Mouse (Mus musculus) embryonic fibroblast, embryonic 13.5 days (primary cell): ENCODE data around the gene Col25a1. TPM values are rescaled to one million over a fixed set of nuclear protein-coding genes. Genes with fewer than 3 reads are reported as not detected.

Experiments
- H3K27ac ChIP-seq: 2 replicates; pipeline ENCODE4 v1.5.1; 2012; ENCODE audit warnings: low read length, control low read depth, inconsistent platforms; ENCODE audit not compliant: insufficient read depth
- H3K4me1 ChIP-seq: 2 replicates; pipeline ENCODE4 v1.6.1; 2011; ENCODE audit warnings: low read length; ENCODE audit not compliant: control insufficient read depth, insufficient read depth
- H3K4me3 ChIP-seq: 2 replicates; pipeline ENCODE4 v1.5.1; 2011; ENCODE audit warnings: mild to moderate bottlenecking, control low read depth, low read length; ENCODE audit not compliant: insufficient read depth
- CTCF ChIP-seq: IDR thresholded peaks from 2 replicates; pipeline ENCODE4 v1.5.1; 2011; ENCODE audit warnings: mild to moderate bottlenecking, control low read depth, low read length, moderate library complexity, borderline replicate concordance; ENCODE audit not compliant: insufficient read depth
- POLR2A ChIP-seq: IDR thresholded peaks from 2 replicates; pipeline ENCODE4 v1.6.1; 2011; ENCODE audit warnings: low read depth, mild to moderate bottlenecking, control low read depth, low read length, moderate library complexity
- polyA plus RNA-seq: library from polyadenylated mRNA; stranded (reverse); fragments of >200 nt; gene quantifications from 2 replicates; pipeline ENCODE4 v1.2.4, GENCODE M21; 2011; ENCODE audit warnings: low read depth; ENCODE audit not compliant: missing spikeins, insufficient read length

The Col25a1 gene
- polyA plus RNA-seq, 1 experiment, result 5.0 TPM

DNA sequence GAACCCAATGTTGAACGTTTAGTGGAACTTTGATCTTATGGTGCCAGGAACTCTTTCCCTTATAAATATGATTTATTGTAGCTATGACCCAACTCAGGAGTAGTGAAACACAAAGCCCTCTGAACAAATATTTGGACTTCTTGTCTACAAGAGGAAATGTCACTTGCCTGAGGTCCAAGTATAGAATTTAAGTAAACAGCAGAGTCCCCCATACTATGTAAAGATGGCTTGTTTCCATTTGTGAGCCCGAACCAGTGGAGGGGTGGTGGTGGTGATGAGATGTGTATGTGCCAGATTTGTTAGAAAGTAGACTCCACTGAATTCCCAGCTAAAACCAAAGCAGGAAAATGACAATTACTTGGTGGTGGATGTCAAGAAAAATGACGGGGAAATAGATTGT is 169.2 kb downstream of the Col25a1 start:
- TF ChIP-seq CTCF, result no peak
- TF ChIP-seq POLR2A, result no peak
- H3K27ac ChIP-seq, result no peak overlapping the region
- H3K4me3 ChIP-seq, result no peak overlapping the region
- no peaks in the 10 kb centered on the region for H3K4me1 ChIP-seq

DNA sequence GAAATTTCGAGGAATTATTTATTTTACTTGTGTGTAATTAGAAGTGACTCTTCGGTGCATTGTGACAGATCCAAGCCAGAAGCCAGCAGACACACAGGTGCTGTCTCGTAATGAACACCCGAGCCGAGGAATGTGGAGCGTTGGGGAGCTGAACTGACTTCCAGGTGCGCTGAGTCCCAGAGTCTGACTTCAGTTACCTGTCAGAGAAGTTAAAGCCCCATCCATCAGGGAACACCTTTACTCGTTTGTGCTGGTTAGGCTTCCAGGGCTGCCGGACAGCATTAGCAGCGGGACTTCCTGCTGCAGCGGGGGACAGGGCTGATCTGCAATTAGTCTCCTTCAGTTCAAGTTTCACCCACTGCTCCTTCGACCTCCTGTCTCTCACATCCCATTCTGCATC is 172.3 kb downstream of the Col25a1 start:
- Histone ChIP-seq H3K4me3 (no peak overlapping the region), H3K4me1 (no peaks in the 10 kb centered on the region), H3K27ac (no peak overlapping the region)
- TF ChIP-seq POLR2A (no peak), CTCF (no peak)

DNA sequence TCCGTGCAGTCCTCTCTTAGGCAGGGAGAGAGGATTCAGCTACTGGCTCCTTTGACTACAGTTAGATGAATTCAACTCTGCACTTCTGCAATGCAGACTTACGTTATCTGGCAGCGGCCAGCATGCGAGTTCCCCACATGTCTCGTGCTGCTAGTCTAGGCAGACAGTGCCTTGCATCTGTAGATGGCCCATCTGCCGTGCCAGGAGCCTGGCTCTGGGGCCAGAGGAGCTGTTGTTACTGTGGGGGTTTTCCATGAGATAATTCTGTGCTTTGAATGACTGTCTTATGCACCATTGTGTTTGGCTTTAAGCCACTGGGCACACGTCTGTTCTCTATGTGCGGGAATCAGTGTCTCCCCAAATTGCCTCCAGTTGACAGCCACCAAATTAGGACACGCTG is 173.5 kb downstream of the Col25a1 start:
- Histone ChIP-seq H3K4me1 (no peaks in the 10 kb centered on the region), H3K4me3 (no peak overlapping the region), H3K27ac (no peak overlapping the region)
- no peak for TF ChIP-seq POLR2A
- no peak for TF ChIP-seq CTCF

DNA sequence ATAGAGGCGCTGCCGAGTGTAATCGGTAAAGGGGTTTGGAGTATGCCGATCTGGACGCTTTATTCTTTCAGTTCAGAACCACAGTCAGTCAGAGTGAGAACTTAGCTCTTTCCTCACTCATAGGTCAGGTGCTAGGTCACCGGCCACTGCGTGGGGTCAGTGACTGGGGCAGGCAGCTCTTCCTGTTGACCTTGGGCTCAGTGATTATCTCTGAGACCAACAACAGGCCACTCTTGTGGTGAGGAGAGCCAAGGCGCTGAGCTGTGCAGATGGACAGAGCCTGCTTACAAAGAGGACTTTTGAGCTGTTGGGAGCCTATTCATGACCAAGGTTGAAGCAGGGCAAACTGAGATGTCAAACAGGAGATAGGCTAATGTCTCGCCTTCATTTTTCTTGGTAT is 174.4 kb downstream of the Col25a1 start:
- no peak overlapping the region for H3K27ac ChIP-seq
- H3K4me3 ChIP-seq, result no peak overlapping the region
- TF ChIP-seq CTCF (no peak), POLR2A (no peak)
- no peaks in the 10 kb centered on the region for H3K4me1 ChIP-seq

DNA sequence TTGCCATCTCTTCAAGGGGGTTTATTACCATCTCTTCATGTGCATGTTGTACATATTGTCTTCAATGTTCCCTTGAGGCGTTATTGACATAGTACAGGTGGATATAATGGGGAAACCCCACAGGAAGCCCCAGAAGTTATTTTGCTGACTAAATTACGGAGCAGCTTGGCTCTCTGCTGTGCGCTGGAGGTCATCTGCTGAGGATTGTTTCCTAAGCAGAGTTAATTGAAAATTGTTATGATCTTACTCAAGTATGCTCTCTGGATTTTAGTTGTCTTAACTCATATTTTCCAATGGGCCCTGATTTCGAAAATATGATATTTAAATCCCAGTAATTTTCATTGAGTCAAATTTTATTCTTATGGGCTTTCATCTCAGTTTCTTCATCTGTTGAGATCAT is 178.0 kb downstream of the Col25a1 start:
- TF ChIP-seq CTCF, result no peak
- TF ChIP-seq POLR2A, result no peak
- no peaks in the 10 kb centered on the region for H3K4me1 ChIP-seq
- H3K4me3 ChIP-seq, result no peak overlapping the region
- H3K27ac ChIP-seq, result no peak overlapping the region

DNA sequence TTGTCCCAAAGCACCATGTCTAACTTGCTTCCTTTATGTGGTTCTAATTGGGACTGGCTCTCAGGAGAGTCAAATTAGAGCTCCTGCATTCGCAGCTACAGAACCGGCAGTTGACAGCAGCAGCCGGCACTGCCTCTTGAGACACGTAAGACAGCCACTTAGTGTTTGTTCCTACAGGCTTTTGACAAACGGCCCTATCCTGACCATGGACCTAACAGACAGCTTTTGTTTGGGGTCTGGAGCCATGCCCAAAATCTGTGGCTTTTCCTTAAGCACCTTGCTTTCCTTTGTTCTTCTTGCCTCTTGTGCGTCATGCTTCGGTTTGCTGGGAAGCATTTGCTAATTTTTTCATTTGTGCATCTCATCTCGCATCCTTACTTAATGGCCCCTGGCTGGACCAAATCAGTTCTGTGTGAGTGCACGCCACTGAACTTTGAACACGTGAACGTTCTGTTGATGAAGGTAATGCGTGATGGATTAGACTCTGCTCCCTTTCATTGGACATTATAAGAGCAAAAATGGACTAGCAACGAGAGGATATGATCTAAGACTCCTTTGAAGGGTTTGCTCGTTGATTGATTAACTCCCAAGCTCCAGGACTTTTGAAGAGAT is 179.5 kb downstream of the Col25a1 start:
- no peak overlapping the region for H3K4me3 ChIP-seq
- no peak overlapping the region for H3K27ac ChIP-seq
- no peaks in the 10 kb centered on the region for H3K4me1 ChIP-seq
- TF ChIP-seq POLR2A (no peak), CTCF (no peak)

DNA sequence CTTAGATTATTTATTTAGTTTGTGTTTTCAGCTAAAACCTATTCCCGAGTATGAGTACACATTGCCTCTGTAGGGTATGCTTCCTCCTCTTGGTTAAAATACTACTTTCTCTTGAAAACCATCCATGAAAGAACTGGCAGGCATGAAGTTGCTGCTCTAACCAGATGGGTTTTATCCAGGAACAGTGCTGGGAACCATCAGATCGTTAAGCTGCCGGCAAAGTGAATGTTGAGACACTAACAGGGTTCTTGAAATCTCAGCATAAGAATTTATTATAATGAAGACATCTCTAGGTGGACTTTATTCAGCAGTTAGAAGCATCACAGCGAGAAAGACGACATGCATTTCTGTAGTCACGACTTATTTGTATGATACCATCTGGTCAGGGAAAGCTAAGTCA is 181.9 kb downstream of the Col25a1 start:
- H3K4me1 ChIP-seq, result no peaks in the 10 kb centered on the region
- no peak for TF ChIP-seq POLR2A
- no peak for TF ChIP-seq CTCF

DNA sequence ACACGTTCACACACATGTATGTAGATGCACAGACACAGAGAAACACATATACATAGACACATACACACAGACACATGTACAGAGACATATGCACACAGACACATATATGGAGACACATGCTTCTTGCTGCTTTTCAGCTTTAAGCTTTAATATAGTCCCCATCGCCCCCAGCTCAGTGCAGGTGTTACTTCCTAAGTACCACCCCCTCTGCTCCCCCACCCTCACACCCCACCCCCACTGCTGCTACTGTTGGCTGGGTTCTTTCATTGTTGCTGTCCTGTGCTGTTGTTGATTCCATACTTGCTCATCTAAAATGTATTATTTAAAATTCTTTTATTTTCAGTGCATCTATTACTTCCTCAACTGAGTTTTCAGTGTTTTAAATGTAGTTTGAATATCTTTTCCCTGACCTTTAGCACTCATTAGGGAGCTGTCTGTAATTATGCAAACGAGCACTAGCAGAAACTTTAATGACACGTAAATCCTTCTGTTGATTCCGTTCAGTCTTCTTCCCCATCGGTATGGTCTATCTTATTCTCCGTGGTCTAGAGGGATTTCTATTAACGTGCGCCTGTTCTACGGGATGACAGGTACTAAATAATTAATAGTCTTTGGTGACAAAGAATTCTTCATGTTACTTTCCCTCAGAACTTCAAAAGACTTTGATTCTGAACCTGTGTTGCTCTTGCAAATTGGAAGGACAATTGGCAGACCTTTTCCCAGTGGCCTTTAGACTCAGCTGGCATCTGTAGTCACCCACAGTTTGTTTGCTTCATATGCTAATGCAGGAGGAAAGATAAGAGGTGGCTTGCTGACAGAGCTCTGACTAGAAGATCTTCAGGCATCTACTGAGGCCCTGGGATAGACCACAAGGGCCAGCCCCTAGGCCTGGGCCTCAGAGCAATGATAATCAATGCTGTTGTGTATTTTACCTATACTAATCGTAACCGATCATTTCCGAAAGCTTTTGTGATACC is 196.0 kb downstream of the Col25a1 start:
- TF ChIP-seq CTCF, result no peak
- TF ChIP-seq POLR2A, result no peak
- H3K4me1 ChIP-seq, result no peaks in the 10 kb centered on the region
- no peak overlapping the region for H3K27ac ChIP-seq
- H3K4me3 ChIP-seq, result no peak overlapping the region

More for the DNA sequence above, 181.9 kb downstream of the Col25a1 start:
- H3K27ac ChIP-seq, result no peak overlapping the region
- H3K4me3 ChIP-seq, result no peak overlapping the region

DNA sequence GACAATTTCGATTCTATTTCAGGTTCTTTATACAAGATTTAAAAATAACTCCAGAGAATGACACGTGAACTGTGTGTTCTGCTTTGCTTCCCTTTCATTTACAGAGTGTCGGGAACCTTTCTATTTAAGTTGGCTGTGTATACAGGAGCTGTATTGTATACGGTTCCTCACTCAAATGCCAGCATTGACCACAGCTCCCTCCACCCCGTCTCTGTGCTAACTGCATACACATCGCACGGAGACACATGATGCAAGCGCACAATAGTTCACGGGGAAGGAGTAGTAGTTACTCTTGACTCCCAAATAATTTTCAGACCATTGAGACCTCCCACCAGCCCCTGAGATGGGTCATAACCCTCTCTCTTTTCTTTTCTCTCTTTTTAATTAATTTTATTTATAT is 197.6 kb downstream of the Col25a1 start:
- Histone ChIP-seq H3K4me1 (no peaks in the 10 kb centered on the region), H3K27ac (no peak overlapping the region), H3K4me3 (no peak overlapping the region)
- no peak for TF ChIP-seq POLR2A
- no peak for TF ChIP-seq CTCF

DNA sequence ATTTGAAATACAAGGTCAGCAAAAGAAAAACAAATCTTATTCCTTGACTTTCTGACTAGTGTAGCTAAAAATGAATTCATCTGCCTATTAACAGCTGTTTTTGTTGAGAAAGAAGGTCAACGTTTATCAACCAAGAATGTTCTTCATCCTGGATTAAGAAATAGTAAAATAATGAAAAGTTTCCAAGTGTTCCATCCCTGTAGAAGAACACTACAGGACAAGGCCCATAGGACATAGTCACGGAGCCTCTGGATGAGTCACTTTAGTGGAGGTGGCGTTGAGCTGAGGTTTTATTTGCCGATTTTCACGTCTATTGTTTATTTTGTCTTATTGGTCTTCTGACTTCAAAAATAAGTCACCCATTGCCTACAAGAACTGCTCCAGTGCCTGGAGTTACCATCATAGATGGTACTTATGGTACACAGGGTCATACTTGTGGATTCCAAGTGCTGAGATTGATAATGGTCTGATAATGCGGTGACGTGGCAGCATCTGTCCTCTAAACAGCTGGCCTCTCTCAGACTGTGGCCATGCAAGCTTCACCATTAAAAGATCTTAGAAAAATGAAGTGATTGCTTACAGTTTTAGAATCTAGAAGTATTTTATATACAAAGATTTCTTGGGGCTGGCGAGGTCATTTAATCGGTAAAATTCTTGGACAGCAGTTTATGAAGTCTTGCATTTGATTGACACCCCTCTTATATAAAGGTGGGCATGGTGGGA is 198.7 kb downstream of the Col25a1 start:
- H3K27ac ChIP-seq, result no peak overlapping the region
- no peak for TF ChIP-seq POLR2A
- no peaks in the 10 kb centered on the region for H3K4me1 ChIP-seq
- H3K4me3 ChIP-seq, result no peak overlapping the region
